Mouse (Mus musculus): Measurements from ENCODE around the gene F2r. TPM values are rescaled to one million over a fixed set of nuclear protein-coding genes. Genes with fewer than 3 reads are reported as not detected.

F2r gene
- total RNA-seq, 4 experiments from 2014 or later = 3.7 to 6.5 (median 5.1) TPM

Other genes starting within 250 kb of the F2r start
- gene Aggf1, start 243.1 kb downstream of the F2r start, total RNA-seq (2022) = 10 to 100 TPM; 43.5 to 49.1 (median 46.5) TPM
- 10 to 100 TPM; 21.5 to 31.6 (median 22.9) TPM for gene Crhbp, start 173.6 kb downstream of the F2r start, total RNA-seq (2022)
- not detected for gene S100z, start 139.8 kb downstream of the F2r start, total RNA-seq (2022)
- under 1 TPM in 3 of 4 experiments, not detected in 1; 0.26 to 0.32 (median 0.29) TPM for gene F2rl1, start 93.3 kb downstream of the F2r start, total RNA-seq (2022)
- gene F2rl2, start 78.4 kb upstream of the F2r start, total RNA-seq (2022) = under 1 TPM; 0.34 to 0.55 (median 0.49) TPM

Data from layer of hippocampus, adult 8-10 months (tissue).